Mouse (Mus musculus): ENCODE results near the gene 2310079G19Rik.

DNA sequence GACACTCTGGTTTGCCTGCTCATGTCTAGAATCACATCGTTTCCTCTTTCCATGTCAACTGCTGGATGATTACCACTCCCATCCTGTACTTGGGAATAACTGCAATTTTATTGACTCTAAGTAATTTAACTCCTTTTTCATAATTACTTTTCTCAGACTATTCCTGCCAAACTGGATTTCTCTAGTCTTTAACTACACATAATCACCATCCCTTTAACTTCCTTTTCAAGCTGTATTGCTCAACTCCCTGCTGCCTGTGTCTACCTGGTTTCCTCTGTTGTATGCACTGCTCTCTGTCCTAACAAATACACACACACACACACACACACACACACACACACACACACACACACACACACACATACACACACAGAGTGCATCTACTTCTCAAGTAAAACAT, 23.6 kb upstream of the 2310079G19Rik start:
- TF ChIP-seq CHD2 (IDR thresholded peaks at IDR 0.05; ENCODE audit: low read depth, low read length) (no peak), HCFC1 (IDR thresholded peaks at IDR 0.05; ENCODE audit: borderline replicate concordance, insufficient read depth, low read length) (no peak), ZNF384 (IDR thresholded peaks at IDR 0.05; ENCODE audit: low read depth, low read length) (no peak), MAFK (IDR thresholded peaks at IDR 0.05; ENCODE audit: insufficient read depth, low read depth, low read length) (no peak), ZC3H11A (IDR thresholded peaks at IDR 0.05; ENCODE audit: borderline replicate concordance, low read depth, low read length) (no peak)
